Mouse (Mus musculus): ENCODE measurements at regions not wholly inside any gene's neighbourhood (a gene's known extent, or its start where the extent isn't known, plus 50 kb on each side); places are given as distances from the start of the nearest gene placed in this dataset.

DNA sequence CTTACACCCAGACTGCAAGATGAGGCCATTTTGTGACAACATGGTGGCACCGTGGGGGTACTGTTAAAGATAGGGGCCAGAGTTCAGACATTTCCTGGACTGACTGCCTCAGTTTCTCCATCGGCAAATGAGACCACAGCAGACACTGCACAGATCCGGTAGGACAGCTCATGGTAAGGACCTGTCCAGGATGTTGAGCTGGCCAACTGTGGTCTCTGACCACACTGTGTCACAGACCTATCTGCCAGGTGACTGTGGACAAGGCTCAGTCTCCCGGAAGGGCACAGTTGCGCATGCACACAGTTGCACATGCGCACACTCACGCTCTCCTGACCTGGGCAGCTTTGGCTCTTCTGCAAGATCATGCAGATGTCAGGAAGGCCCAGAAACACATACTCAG lies 92.6 kb downstream of the 1700001O22Rik start:
- ChIA-PET POLR2A (interaction anchor here in 3 of 4 experiments (0.9 to 1.4 kb wide), 7 partner anchors 10 to 237 kb away, joined by 3 to 6 read pairs (median 3); partner anchors contain the start of gene Ier5l (in 2 of the 3)), CTCF (interaction anchor here in 2 of 4 experiments (0.6 kb wide), 4 partner anchors 96 to 561 kb away, joined by 3 to 4 read pairs (median 3); partner anchors contain the start of gene Miga2 (in 1 of the 2))

GRCm38 (mm10) chr2:30709386-30709884 lies 94.0 kb downstream of the 1700001O22Rik start:
- POLR2A ChIA-PET = interaction anchor here in 3 of 4 experiments (0.6 to 6.6 kb wide), 20 partner anchors 8 to 236 kb away, joined by 3 to 88 read pairs (median 6); partner anchors contain the start of genes Ier5l (in 2 of the 3) and Ntmt1 (in 1 of the 3)

GRCm38 (mm10) chr2:30708762-30709385 lies 94.6 kb downstream of the 1700001O22Rik start:
- POLR2A ChIA-PET = interaction anchor here (0.5 to 6.6 kb wide), 38 partner anchors 8 to 569 kb away, joined by 3 to 88 read pairs (median 5); partner anchors contain the start of genes Ier5l (in 3 of the 4) and Ntmt1 (in 1 of the 4)

More at GRCm38 (mm10) chr2:30709386-30709884, 94.0 kb downstream of the 1700001O22Rik start:
- CTCF ChIA-PET = interaction anchor here in 3 of 4 experiments (0.6 to 1.4 kb wide), 3 partner anchors 16 to 452 kb away, joined by 3 to 10 read pairs (median 4); no protein-coding TSS in a partner anchor

DNA sequence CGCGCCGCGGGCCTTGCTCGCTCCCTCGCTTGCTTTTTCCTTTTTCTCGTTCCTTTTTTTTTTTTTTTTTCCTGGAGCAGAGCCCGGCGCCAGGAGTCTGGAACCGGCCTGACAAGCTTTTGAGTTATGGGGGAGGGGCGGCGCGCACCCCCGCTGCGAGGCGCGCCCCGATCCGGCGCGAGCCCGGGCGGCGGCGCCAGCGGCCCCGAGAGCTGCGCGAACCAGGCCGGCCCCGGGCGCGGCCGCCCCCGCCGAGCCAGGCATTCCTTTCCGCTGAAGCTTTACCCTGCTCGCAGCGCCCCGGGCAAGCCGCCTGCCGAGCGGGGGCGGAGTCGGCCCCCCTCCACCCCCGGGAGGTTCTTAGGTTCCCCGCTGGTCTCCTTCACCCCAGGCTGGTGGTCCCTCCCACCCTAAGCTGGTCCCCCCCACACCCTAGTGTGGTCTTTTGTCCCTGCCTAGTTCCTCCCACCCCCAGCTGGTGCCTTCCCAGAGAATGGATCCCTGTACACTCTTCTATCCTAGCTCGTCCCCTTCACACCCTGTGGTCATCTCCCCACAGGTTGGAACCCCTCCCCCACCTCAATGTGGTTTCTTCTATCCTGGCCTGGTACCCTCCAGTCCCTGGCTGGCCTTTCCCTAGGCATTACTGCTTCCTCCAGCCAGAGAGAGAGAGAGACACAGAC lies 95.3 kb downstream of the 1700001O22Rik start:
- ChIA-PET POLR2A (interaction anchor here (0.6 to 6.6 kb wide), 52 partner anchors 8 to 1736 kb away, joined by 3 to 88 read pairs (median 5); partner anchors contain the start of genes Ier5l (in 3 of the 4) and Ntmt1 (in 2 of the 4)), CTCF (interaction anchor here (0.5 to 2.3 kb wide), 33 partner anchors 8 to 686 kb away, joined by 3 to 14 read pairs (median 4); partner anchors contain the start of genes Crat (in 1 of the 4) and Ptpa (in 1 of the 4))

More at GRCm38 (mm10) chr2:30708762-30709385, 94.6 kb downstream of the 1700001O22Rik start:
- CTCF ChIA-PET = interaction anchor here (0.6 to 2.3 kb wide), 13 partner anchors 9 to 453 kb away, joined by 3 to 14 read pairs (median 4); partner anchors contain the start of genes Crat (in 1 of the 4) and Ptpa (in 1 of the 4)

- POLR2A ChIA-PET = interaction anchor here (0.6 to 6.6 kb wide), 53 partner anchors 7 to 1737 kb away, joined by 3 to 88 read pairs (median 4); partner anchors contain the start of genes Ier5l (in 3 of the 4) and Ntmt1 (in 3 of the 4)
- CTCF ChIA-PET = interaction anchor here (0.5 to 2.3 kb wide), 29 partner anchors 8 to 542 kb away, joined by 3 to 14 read pairs (median 5); partner anchors contain the start of genes Crat (in 1 of the 4) and Ptpa (in 1 of the 4)
These were observed 96.1 kb downstream of the 1700001O22Rik start for GRCm38 (mm10) chr2:30707099-30708000.

- ChIA-PET CTCF (no interaction called here), POLR2A (interaction anchor here in 2 of 4 experiments (0.9 to 6.6 kb wide), 6 partner anchors 11 to 235 kb away, joined by 3 to 88 read pairs (median 4); no protein-coding TSS in a partner anchor)
These were observed 97.4 kb downstream of the 1700001O22Rik start for GRCm38 (mm10) chr2:30706036-30706435.

DNA sequence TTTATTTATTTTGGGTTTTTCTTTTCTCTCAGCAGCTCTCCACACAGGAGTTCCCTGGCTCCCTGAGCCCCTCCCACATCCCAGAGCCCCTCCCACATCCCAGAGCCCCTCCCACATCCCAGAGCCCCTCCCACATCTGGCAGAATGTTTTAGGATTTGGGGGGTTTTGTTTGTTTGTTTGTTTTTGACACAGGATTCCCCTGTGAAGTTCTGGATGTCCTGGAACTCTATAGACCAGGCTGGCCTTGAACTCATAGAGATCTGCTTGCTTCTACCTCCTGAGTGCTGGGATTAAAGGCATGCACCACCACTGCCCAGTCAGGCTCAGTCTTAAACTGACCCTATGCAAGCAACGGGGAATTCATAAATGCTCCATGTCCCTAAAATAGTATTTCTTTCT lies 100.2 kb downstream of the 1700001O22Rik start:
- POLR2A ChIA-PET = interaction anchor here in 2 of 4 experiments (0.7 to 1.9 kb wide), 2 partner anchors 10 to 42 kb away, joined by 3 to 5 read pairs; no protein-coding TSS in a partner anchor
- CTCF ChIA-PET = no interaction called here

GRCm38 (mm10) chr2:30702711-30703110 lies 100.8 kb downstream of the 1700001O22Rik start:
- CTCF ChIA-PET = no interaction called here

DNA sequence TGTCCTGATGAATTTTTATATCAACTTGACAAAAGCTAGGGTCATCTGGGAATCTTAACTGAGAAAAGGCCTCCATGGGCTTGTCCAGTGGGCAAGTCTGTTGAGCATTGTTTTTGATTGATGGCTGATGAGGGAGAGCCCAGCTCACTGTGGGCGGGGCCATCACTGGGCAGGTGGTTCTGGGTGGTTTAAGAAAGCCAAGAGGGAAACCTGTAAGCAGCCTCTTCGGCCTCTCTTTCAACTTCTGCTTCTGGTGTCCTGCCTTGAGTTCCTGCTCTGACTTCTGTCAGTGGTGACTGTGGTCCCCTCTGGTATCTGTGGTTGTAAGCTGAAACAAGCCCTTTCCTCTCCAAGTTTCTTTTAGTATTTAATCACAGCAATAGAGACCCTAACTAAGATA lies 102.6 kb downstream of the 1700001O22Rik start:
- CTCF ChIA-PET = interaction anchor here in 1 of 4 experiments (0.9 to 1.6 kb wide), 4 partner anchors 10 to 265 kb away, joined by 3 read pairs; no protein-coding TSS in a partner anchor
- POLR2A ChIA-PET = interaction anchor here in 3 of 4 experiments (0.5 to 3.2 kb wide), 15 partner anchors 7 to 638 kb away, joined by 3 to 37 read pairs (median 5); no protein-coding TSS in a partner anchor

More at GRCm38 (mm10) chr2:30702711-30703110, 100.8 kb downstream of the 1700001O22Rik start:
- POLR2A ChIA-PET = interaction anchor here in 1 of 4 experiments (1.9 kb wide), 1 partner anchor 10 kb away, joined by 5 read pairs; no protein-coding TSS in a partner anchor

- POLR2A ChIA-PET = interaction anchor here in 3 of 4 experiments (0.5 to 3.2 kb wide), 20 partner anchors 8 to 638 kb away, joined by 3 to 37 read pairs (median 6); partner anchors contain the start of gene Ier5l (in 2 of the 3)
- CTCF ChIA-PET = interaction anchor here in 2 of 4 experiments (0.9 to 1.6 kb wide), 5 partner anchors 10 to 264 kb away, joined by 3 read pairs; no protein-coding TSS in a partner anchor
These were observed 103.0 kb downstream of the 1700001O22Rik start for GRCm38 (mm10) chr2:30700471-30700870.

GRCm38 (mm10) chr2:30699797-30700454 lies 103.5 kb downstream of the 1700001O22Rik start:
- ChIA-PET CTCF (interaction anchor here (0.5 to 1.6 kb wide), 12 partner anchors 8 to 1083 kb away, joined by 3 to 15 read pairs (median 3); no protein-coding TSS in a partner anchor), POLR2A (interaction anchor here (0.5 to 3.2 kb wide), 36 partner anchors 8 to 283 kb away, joined by 3 to 37 read pairs (median 5); partner anchors contain the start of genes Ier5l (in 3 of the 4) and Ntmt1 (in 1 of the 4))

DNA sequence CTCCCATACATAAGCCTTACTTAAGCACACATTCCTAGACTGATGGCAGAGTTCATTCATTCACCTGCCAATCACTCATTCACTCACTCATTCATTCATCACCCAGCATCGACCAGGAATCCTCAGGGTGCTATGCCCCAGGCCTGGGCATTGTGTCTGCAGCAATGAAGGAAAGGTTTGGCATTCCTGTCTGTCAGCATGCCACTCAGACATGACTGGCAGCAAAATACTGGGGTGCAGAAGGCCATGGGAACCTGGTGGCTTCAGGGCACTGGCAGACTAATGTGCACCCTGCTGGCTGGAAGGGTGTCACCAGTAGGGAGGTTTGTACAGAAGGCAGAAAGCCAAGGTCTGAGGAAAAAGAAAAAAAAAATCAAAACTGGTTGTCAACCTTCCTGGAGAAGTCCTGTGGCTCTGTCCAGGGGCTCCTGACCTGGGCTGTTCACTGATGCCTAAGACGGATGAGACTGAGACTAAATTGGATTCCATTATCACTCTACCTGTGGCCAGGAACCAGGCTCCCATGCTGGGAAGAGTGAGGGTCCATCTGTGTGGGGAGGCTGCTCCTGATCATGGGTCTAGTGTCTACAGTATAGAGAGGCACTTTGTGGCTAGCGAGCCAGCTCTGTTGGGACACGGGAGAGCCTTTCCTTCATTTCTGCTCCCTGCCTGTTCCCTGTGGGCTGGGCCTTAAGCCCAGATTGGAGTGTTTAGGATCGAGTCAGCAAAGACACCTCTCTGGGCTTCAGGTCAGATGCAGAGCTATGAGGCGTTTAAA lies 104.1 kb downstream of the Cstad start:
- ChIA-PET CTCF (interaction anchor here (0.5 to 1.6 kb wide), 9 partner anchors 8 to 1082 kb away, joined by 3 to 15 read pairs (median 3); no protein-coding TSS in a partner anchor), POLR2A (interaction anchor here (0.5 to 3.2 kb wide), 26 partner anchors 8 to 282 kb away, joined by 3 to 37 read pairs (median 6); partner anchors contain the start of genes Ier5l (in 2 of the 4) and Ntmt1 (in 1 of the 4))

DNA sequence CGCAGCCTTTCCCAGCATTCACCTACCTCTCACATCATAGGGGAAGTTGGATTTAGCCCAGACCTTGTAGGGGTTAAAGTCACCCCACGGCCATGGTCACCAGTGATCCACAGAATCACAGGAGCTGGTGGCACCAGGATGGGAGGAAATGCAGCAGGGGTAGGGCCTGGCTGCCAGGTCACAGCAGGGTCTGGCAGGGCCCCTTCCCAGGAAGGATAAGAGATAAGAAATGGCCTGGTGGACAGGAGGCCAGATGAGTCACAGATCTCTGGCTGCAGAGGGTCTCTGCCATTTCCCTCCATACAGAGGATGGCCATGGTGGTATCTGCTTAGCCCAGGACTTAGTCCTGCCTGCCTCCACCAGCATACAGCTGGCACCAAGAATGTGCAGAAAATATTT lies 103.0 kb downstream of the Cstad start:
- POLR2A ChIA-PET = interaction anchor here in 1 of 4 experiments (0.7 to 0.9 kb wide), 3 partner anchors 25 to 241 kb away, joined by 3 to 5 read pairs (median 3); no protein-coding TSS in a partner anchor
- CTCF ChIA-PET = interaction anchor here in 2 of 4 experiments (0.6 to 1.3 kb wide), 2 partner anchors 97 to 325 kb away, joined by 3 read pairs; no protein-coding TSS in a partner anchor

DNA sequence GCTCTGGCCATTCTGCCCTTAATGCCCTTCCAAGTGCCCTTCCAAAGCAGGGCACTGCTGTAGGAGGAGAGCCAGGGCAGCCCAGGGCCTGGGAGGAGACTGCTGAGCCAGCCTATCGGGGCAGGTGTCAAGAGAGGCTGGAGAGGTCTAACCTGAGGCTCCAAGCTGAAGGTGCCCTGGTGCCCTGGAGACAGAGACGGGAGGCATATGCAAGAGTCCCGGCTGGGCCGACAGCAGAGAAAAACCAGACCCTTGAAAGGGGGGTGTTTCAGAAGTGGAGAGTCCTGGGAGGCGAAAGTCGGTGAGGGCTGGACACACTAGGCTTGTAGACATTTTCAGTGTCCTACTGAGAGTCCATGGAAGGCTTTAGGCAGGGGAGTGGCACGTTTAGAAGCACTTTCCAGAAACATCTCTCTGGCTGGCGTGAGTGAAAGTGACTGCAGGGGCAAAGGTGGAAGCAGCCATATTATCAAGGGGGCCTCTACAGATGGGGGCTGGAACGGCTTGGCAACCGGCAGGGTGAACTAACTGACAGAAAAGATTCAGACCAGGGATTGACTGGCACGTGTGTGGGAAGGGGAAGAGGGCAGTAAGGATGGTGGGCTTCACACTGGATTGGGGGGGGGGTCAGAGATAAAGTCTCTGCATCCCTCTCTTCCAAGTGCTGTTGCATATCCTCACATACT lies 101.1 kb downstream of the Cstad start:
- CTCF ChIA-PET = interaction anchor here in 1 of 4 experiments (0.6 kb wide), 1 partner anchor 233 kb away, joined by 3 read pairs; no protein-coding TSS in a partner anchor
- POLR2A ChIA-PET = interaction anchor here in 2 of 4 experiments (0.8 to 1.7 kb wide), 4 partner anchors 10 to 83 kb away, joined by 3 to 7 read pairs (median 4); no protein-coding TSS in a partner anchor
